Mouse (Mus musculus) intestine, postnatal 0 days (tissue): Measurements from ENCODE around the gene Klkb1. TPM values are rescaled to one million over a fixed set of nuclear protein-coding genes. Genes with fewer than 3 reads are reported as not detected.

Experiments used
- ATAC-seq: fragments of 200-750 bp; cut with Nextera tagmentation; 2 replicates; pipeline ENCODE4 v1.8.0; 2017; ENCODE audit warnings: mild to moderate bottlenecking, moderate TSS enrichment, moderate library complexity
- H3K27ac ChIP-seq: fragments of 300-500 bp; sonication (generic); 2 replicates; pipeline ENCODE4 v1.5.1; 2014; ENCODE audit warnings: mild to moderate bottlenecking, low read depth, low read length, moderate library complexity
- H3K27me3 ChIP-seq: fragments of 300-500 bp; sonication (generic); replicated peaks from 2 replicates; pipeline ENCODE4 v1.6.1; 2014; ENCODE audit warnings: low read length, mixed read lengths; ENCODE audit not compliant: control insufficient read depth, insufficient read depth
- H3K36me3 ChIP-seq: fragments of 300-500 bp; sonication (generic); 2 replicates; pipeline ENCODE4 v1.6.1; 2014; ENCODE audit warnings: mild to moderate bottlenecking, moderate library complexity; ENCODE audit not compliant: control insufficient read depth, insufficient read depth
- H3K4me1 ChIP-seq: fragments of 300-500 bp; sonication (generic); replicated peaks from 2 replicates; pipeline ENCODE4 v1.6.1; 2014; ENCODE audit warnings: antibody characterized with exemption, low read length, mixed read lengths; ENCODE audit not compliant: control insufficient read depth, insufficient read depth
- H3K4me2 ChIP-seq: fragments of 300-500 bp; sonication (generic); replicated peaks from 2 replicates; pipeline ENCODE4 v1.6.1; 2014; ENCODE audit warnings: low read depth, mild to moderate bottlenecking, moderate library complexity
- H3K4me3 ChIP-seq: fragments of 300-500 bp; sonication (generic); 2 replicates; pipeline ENCODE4 v1.5.1; 2014; ENCODE audit warnings: low read depth, low read length
- H3K9ac ChIP-seq: fragments of 300-500 bp; sonication (generic); 2 replicates; pipeline ENCODE4 v1.6.1; 2014; ENCODE audit warnings: mild to moderate bottlenecking, low read depth, low read length
- H3K9me3 ChIP-seq: fragments of 300-500 bp; sonication (generic); 2 replicates; pipeline ENCODE4 v1.6.1; 2016; ENCODE audit warnings: mixed run types; ENCODE audit not compliant: control insufficient read depth
- CTCF ChIP-seq: sonication (generic); IDR thresholded peaks from 2 replicates; pipeline ENCODE4 v1.5.1; 2016; ENCODE audit warnings: low read depth, mild to moderate bottlenecking, control low read depth, antibody characterized with exemption, moderate library complexity
- WGBS: fragments of 180-500 bp; shearing (Covaris S2); extraction: QIAGEN DNeasy Blood & Tissue Kit; methylation state at CpG from one replicate; pipeline ENCODE4 v1.1.7; 2014; 5-methylcytosine and 5-hydroxymethylcytosine counted together
- polyA plus RNA-seq: library from polyadenylated mRNA; unstranded; fragments of >200 nt; fragmentation: Nextera tagmentation; extraction: Ambion mirVana; gene quantifications from 2 replicates; pipeline ENCODE4 v1.2.1, GENCODE M21; 2015

Gene Klkb1
- polyA plus RNA-seq, 1 experiment from 2014 or later, result not detected

DNA sequence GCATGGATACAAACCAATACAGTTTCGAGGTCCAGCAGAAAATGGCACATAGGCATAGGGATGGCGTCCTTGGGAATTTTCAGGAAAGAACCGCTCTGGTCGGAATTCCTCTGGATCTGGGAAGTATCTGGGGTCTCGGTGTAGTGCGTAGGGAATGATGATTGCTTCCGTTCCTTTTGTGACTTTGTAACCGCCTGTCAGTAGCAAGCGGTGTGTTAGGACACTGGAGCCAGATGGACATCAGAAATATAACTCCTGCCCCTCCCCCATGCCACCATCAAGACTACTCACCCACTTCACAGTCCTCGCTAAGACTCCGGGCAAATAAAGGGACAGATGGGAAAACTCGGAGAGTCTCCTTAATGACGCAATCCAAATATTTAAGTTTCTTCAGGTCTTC lies 13.7 kb upstream of the Klkb1 start, which contains the start of gene Gm45753:
Gene Gm45753, minus strand, starts transcription at position 101 of the 400 bp plus-strand sequence.
- WGBS, result 81% methylated on average over 13 of the region's 13 CpGs
- ATAC-seq, result no peak
- H3K4me1 ChIP-seq, result no peaks in the 10 kb centered on the region
- no peak within 1 kb of the TSS for H3K4me3 ChIP-seq
- H3K27ac ChIP-seq, result no peak within 1 kb of the TSS
- H3K9me3 ChIP-seq, result no peaks in the 10 kb centered on the region
- TF ChIP-seq CTCF, result no peak
- no peaks in the 10 kb centered on the region for H3K36me3 ChIP-seq
- H3K27me3 ChIP-seq, result no peaks in the 10 kb centered on the region
- H3K4me2 ChIP-seq, result no peak within 1 kb of the TSS
- H3K9ac ChIP-seq, result no peak within 1 kb of the TSS

DNA sequence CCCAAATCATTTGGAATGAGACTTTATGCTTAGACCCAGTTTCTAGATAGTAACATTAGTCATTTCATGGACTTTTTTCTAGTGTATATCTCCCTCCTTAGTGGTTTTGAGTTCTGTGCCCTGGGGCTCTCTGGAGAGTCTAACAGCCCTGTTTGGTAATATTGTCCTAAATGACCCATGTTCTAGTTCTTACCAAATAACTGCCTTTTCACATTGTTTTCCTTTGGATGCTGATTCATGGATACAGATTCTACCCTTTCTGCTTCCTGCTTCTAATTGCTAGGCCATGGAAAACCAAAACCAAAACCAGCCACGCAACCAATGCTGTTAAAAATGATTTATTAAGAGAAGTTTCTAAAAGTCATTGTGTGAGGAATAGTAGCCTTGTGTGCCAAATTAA lies 10.8 kb upstream of the Klkb1 start:
- Histone ChIP-seq H3K9ac (no peak overlapping the region), H3K27ac (no peak overlapping the region), H3K4me3 (no peak overlapping the region), H3K36me3 (no peaks in the 10 kb centered on the region), H3K4me1 (no peaks in the 10 kb centered on the region), H3K4me2 (no peak overlapping the region), H3K9me3 (no peaks in the 10 kb centered on the region), H3K27me3 (no peaks in the 10 kb centered on the region)
- no peak for ATAC-seq
- TF ChIP-seq CTCF, result no peak
- 87% methylated on average over 1 of the region's 1 CpGs for WGBS

DNA sequence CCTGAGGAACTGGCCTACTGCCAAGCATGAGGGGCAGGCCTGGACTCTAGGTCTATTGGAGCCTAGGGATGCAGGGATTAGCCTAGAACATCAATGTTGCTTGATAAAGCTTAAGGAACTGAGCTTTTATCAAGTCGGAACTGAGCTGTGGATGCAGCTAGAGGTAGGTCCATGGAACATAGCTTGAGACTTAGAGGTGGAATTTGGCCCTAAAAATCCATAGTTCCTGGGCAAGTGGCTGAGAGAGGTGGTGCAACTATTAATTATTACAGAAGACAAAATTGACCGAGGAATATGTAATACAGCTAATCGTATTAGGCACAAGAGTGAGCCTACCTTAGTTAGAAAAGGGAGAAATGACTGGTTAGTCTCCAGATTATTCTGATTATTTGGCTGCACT lies 9.7 kb upstream of the Klkb1 start:
- Histone ChIP-seq H3K27me3 (no peaks in the 10 kb centered on the region), H3K4me1 (no peaks in the 10 kb centered on the region), H3K9me3 (no peaks in the 10 kb centered on the region), H3K36me3 (no peaks in the 10 kb centered on the region), H3K27ac (no peak overlapping the region), H3K9ac (no peak overlapping the region), H3K4me2 (no peak overlapping the region), H3K4me3 (no peak overlapping the region)
- ATAC-seq, result no peak
- no peak for TF ChIP-seq CTCF
- WGBS, result 88% methylated on average over 3 of the region's 3 CpGs

DNA sequence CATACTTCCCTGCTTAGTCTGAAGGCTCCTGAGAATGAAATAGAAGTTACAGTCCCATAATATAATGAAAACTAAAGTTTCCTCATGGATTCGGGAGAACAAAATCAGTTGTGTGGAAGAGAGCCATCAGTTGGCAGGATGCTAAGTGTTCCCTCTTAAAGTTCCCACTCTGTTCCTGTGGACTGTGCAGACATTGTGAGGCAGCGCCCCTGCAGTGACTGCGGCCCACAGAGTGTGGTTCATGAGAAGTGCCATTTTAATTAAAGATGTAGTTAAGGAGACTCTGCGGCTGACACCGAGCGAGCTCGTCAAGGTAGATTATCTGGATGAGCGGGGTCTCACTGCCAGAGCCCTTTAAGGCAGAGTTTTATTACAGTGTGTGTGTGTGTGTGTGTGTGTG lies 7.7 kb upstream of the Klkb1 start:
- Histone ChIP-seq H3K36me3 (no peaks in the 10 kb centered on the region), H3K9me3 (no peaks in the 10 kb centered on the region), H3K27ac (no peak overlapping the region), H3K4me3 (no peak overlapping the region), H3K27me3 (no peaks in the 10 kb centered on the region), H3K4me1 (no peaks in the 10 kb centered on the region), H3K9ac (no peak overlapping the region), H3K4me2 (no peak overlapping the region)
- ATAC-seq, result no peak
- no peak for TF ChIP-seq CTCF
- WGBS, result 72% methylated on average over 8 of the region's 8 CpGs

DNA sequence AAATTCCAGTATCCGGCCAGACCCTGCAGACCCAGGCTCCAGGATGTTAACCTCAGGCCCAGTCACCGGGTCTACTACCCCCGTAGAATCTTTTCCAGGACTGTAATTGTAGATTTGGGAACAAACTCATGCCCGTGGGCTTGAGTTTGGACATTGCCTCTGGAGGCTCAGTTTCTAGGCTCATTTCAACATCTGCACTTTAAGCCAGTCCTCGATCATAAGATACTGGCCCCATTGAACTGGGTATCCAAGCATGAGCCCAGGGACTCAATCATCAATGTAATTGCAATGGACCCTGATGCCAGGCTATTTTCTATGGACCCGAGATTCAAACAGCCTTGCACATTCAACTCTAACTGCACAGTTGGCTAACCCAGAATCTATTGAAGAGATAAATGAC lies 617 bp upstream of the Klkb1 start:
- Histone ChIP-seq H3K4me1 (no peaks in the 10 kb centered on the region), H3K36me3 (no peaks in the 10 kb centered on the region), H3K27me3 (no peaks in the 10 kb centered on the region), H3K4me2 (no peak overlapping the region), H3K27ac (no peak overlapping the region), H3K9ac (no peak overlapping the region), H3K4me3 (no peak overlapping the region), H3K9me3 (no peaks in the 10 kb centered on the region)
- no peak for TF ChIP-seq CTCF
- 92% methylated on average over 6 of the region's 6 CpGs for WGBS
- ATAC-seq, result no peak

DNA sequence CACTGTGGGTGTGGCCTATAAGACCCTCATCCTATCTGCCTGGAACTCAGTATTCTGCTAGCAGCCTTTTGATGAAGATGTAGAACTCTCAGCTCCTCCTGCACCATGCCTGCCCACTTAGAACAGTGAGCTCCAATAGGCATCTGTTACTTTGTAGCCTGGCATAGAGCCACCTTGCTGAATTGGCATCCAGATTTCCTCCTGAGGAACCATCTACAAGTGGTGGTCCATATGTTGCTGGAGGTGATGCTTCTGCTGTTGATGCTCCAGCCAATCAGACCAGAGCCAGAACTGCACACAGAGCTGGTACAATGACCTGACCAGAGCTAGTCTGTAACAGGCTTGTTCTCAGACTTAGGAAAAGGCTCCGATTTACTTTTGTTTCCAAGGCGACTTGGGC lies 2.9 kb downstream of the Klkb1 start:
- no peaks in the 10 kb centered on the region for H3K36me3 ChIP-seq
- H3K9me3 ChIP-seq, result no peaks in the 10 kb centered on the region
- 83% methylated on average over 2 of the region's 2 CpGs for WGBS
- no peak overlapping the region for H3K27ac ChIP-seq
- no peak for ATAC-seq
- H3K4me3 ChIP-seq, result no peak overlapping the region
- H3K9ac ChIP-seq, result no peak overlapping the region
- no peak overlapping the region for H3K4me2 ChIP-seq
- no peaks in the 10 kb centered on the region for H3K27me3 ChIP-seq
- no peak for TF ChIP-seq CTCF
- no peaks in the 10 kb centered on the region for H3K4me1 ChIP-seq

DNA sequence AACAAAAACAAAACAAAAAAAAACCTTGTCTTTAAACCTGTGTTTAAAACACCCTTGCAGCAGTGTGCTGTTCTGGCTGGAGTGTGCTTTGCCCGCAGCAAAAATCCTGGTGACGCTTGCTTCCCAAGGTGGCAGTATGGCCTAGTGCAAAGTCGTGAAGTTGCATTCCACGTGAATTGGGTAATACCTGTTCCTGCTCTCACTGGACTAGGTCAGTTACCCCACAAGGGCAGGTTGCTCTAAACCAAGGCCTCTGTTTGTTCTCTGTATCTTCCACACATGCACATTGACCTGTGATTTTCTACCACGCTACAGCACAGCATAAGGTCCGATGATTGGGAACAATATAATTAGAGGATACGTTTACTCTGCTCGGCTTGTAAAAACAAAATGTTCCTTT lies 13.0 kb downstream of the Klkb1 start:
- H3K36me3 ChIP-seq, result no peaks in the 10 kb centered on the region
- peak; percentile 36; the same call in 1 of the 2 replicates for ATAC-seq
- 51% methylated on average over 8 of the region's 8 CpGs for WGBS

More for the DNA sequence above, 13.0 kb downstream of the Klkb1 start:
- no peaks in the 10 kb centered on the region for H3K27me3 ChIP-seq
- H3K9ac ChIP-seq, result no peak overlapping the region
- no peak overlapping the region for H3K4me3 ChIP-seq
- no peaks in the 10 kb centered on the region for H3K4me1 ChIP-seq
- H3K4me2 ChIP-seq, result no peak overlapping the region
- no peak for TF ChIP-seq CTCF
- no peak overlapping the region for H3K27ac ChIP-seq
- H3K9me3 ChIP-seq, result no peaks in the 10 kb centered on the region
